In genomic region chr8:127799849-127800471, GRCm38 (mm10) we compare ENCODE assay signal across 30 mouse cellular contexts.
DNase-seq lines count a peak whose midpoint lies in the region; ATAC-seq lines count a peak whose summit lies in the region.
"Had no signal": no experiment of that assay in that cellular context is flagged by ENCODE, and none has a peak within 500 bp of the region (broad histone marks: within the 10 kb centered on the region; RNA-seq: fewer than 3 reads in every experiment).

No protein-coding gene starts in this region.

- ATAC-seq in megakaryocyte, adult 5-6 weeks (ENCODE audit: poor library complexity, severe bottlenecking): no peak
- peak; percentile 61 for ATAC-seq in common myeloid progenitor, adult 5-6 weeks (replicated peaks; ENCODE audit: low read depth, poor library complexity, severe bottlenecking)
- ATAC-seq: activated CD4-positive, CD25-positive, alpha-beta regulatory T cell, adult 4 months; CD4-positive, CD25-positive, alpha-beta regulatory T cell, adult 4 months; forebrain, embryonic 14.5 days; forebrain, embryonic 16.5 days; Patski had no signal

- no peaks in the 10 kb centered on the region for H3K9me3 ChIP-seq in megakaryocyte, embryonic 14.5 days
- H3K9me3 ChIP-seq: embryonic facial prominence, embryonic 13.5 days; embryonic facial prominence, embryonic 15.5 days; forebrain, embryonic 10.5 days; forebrain, embryonic 12.5 days had no signal

- H3K36me3 ChIP-seq in megakaryocyte, embryonic 14.5 days (replicated peaks; ENCODE audit: low read length): no peaks in the 10 kb centered on the region
- H3K36me3 ChIP-seq: embryonic facial prominence, embryonic 13.5 days; embryonic facial prominence, embryonic 15.5 days; forebrain, embryonic 10.5 days; forebrain, embryonic 12.5 days; G1E had no signal

- H3K4me1 ChIP-seq in megakaryocyte, embryonic 14.5 days: peaks cover 25% of the 10 kb centered on the region

- intact Hi-C loops in heart, postnatal 36 days (cut with DNase I): no loop called here

- DNase-seq in heart, adult 11 months: peak; percentile 33
- DNase-seq in heart, postnatal 36 days: no peak
- peak; percentile 35 for DNase-seq in 3T3-L1 (ENCODE audit: low read depth, low spot score)
- DNase-seq in adrenal gland, postnatal 25 days: no peak
- DNase-seq in lung, adult 18-20 months: no peak
- DNase-seq: adrenal gland, adult 8-10 months; adrenal gland, postnatal 14 days; B cell, adult 2 months; cerebellum, adult 11 months; cerebellum, adult 18-20 months; cerebellum, adult 8-10 months; cerebellum, adult 9-11 months; cerebellum, postnatal 14 days; cerebellum, postnatal 36 days; embryo, embryonic 11 days had no signal

- H3K27me3 ChIP-seq in megakaryocyte, embryonic 14.5 days (replicated peaks): peaks cover 5% of the 10 kb centered on the region
- H3K27me3 ChIP-seq: CH12.LX; embryonic facial prominence, embryonic 13.5 days; embryonic facial prominence, embryonic 15.5 days; forebrain, embryonic 12.5 days; Patski had no signal

- peak overlapping the region; percentile 42 for H3K4me3 ChIP-seq in megakaryocyte, embryonic 14.5 days (replicated peaks)
- H3K4me3 ChIP-seq: embryonic facial prominence, embryonic 13.5 days; embryonic facial prominence, embryonic 15.5 days; erythroblast, embryonic 14.5 days; forebrain, embryonic 10.5 days; forebrain, embryonic 12.5 days had no signal

Comparison
In these comparisons a context has a peak if more than half of its experiments do, and no peak if none do; other contexts are left out.
1. DNase-seq: peak in heart, adult 11 months (single experiment) and 3T3-L1 (single experiment); none in heart, postnatal 36 days (0 of 2), adrenal gland, postnatal 25 days (single experiment) and lung, adult 18-20 months (0 of 2).